Mouse (Mus musculus): ENCODE measurements around the gene Elavl1. TPM values are rescaled to one million over a fixed set of nuclear protein-coding genes. Genes with fewer than 3 reads are reported as not detected.

The Elavl1 gene
- polyA plus RNA-seq, 1 experiment = 43.2 TPM

DNA sequence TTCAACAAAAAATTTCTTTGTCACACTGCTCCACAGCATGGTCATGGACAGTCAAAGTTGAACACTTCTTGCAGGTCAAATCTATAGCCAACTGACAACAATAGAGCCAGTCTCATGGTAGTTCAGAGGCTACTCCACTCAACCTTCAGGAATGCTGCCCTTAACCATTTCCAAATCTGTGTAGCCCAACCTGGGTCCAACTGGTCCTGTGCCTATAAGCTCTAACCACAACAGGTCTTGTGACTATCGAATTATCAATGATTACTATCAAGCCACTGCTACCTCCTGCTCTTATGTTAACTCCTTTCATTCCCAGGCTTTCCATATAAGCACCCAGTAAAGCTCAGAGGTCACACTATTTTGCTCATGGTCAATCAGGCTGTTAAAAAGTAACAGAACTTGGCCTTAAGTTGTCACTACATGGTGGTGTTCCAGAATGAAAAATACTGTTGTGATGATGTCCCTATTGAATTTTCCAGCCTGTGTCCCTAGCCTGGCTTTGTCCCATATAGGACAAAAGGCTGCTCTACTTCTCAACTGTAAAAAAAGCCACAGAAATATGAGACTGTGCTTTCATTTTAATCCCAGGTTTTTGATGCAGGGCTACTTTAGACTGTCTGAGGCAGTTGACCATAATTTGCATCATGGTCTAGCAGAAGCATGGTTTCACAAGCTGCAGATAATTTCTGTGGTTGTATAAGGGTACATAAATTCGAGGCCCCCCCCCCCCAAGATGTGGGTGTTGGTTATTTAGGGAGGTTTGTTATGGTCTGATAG lies 6.2 kb downstream of the Elavl1 start:
- H3K4me1 ChIP-seq (replicated peaks; ENCODE audit: control insufficient read depth, insufficient read depth, low read length) = peaks cover 8% of the 10 kb centered on the region
- H3K4me3 ChIP-seq (ENCODE audit: control insufficient read depth, insufficient read depth, low read length) = no peak overlapping the region
- 49% methylated on average over 2 of the region's 2 CpGs for WGBS
- H3K27ac ChIP-seq (ENCODE audit: control insufficient read depth, insufficient read depth, low read length) = no peak overlapping the region
- no peaks in the 10 kb centered on the region for H3K27me3 ChIP-seq (ENCODE audit: control insufficient read depth, insufficient read depth, low read length)
- peaks cover 6% of the 10 kb centered on the region; the same call in 1 of the 2 replicates for H3K36me3 ChIP-seq (ENCODE audit: control insufficient read depth, insufficient read depth, low read length)
- DNase-seq = no peak
- TF ChIP-seq CTCF (IDR thresholded peaks at IDR 0.05; ENCODE audit: borderline replicate concordance, control insufficient read depth, extremely low read depth, insufficient read depth, low read length, poor library complexity) (no peak), POLR2A (IDR thresholded peaks at IDR 0.05; ENCODE audit: control insufficient read depth, extremely low read depth, insufficient read depth, low read length, poor library complexity) (no peak)

GRCm38 (mm10) chr8:4318124-4318523 lies 7.1 kb downstream of the Elavl1 start:
- Histone ChIP-seq H3K27ac (ENCODE audit: control insufficient read depth, insufficient read depth, low read length) (no peak overlapping the region), H3K36me3 (ENCODE audit: control insufficient read depth, insufficient read depth, low read length) (peaks cover 6% of the 10 kb centered on the region; the same call in 1 of the 2 replicates), H3K4me3 (ENCODE audit: control insufficient read depth, insufficient read depth, low read length) (no peak overlapping the region), H3K27me3 (ENCODE audit: control insufficient read depth, insufficient read depth, low read length) (no peaks in the 10 kb centered on the region), H3K4me1 (replicated peaks; ENCODE audit: control insufficient read depth, insufficient read depth, low read length) (peaks cover 4% of the 10 kb centered on the region; the same call in 1 of the 2 replicates)
- TF ChIP-seq CTCF (IDR thresholded peaks at IDR 0.05; ENCODE audit: borderline replicate concordance, control insufficient read depth, extremely low read depth, insufficient read depth, low read length, poor library complexity) (no peak), POLR2A (IDR thresholded peaks at IDR 0.05; ENCODE audit: control insufficient read depth, extremely low read depth, insufficient read depth, low read length, poor library complexity) (no peak)
- DNase-seq = no peak
- 95% methylated on average over 5 of the region's 5 CpGs for WGBS

DNA sequence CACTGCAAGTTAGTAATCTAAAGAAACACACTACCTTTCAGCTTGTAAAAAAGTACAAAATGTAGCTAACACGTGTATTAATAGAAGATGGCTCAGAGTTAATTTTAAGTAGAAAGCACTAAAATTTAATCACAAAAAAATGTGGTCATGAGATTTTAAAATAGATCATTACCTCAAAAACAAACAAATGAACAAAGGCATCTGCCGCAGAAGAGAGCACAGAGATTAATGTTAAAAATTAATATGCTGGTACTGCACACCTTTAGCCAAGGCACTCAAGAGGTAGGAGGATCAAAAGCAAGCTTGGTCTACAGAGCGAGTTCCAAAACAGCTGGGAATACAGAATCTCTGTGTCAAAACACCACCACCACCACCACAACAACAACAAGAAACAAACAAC lies 10.4 kb downstream of the Elavl1 start:
- no peak for TF ChIP-seq CTCF (IDR thresholded peaks at IDR 0.05; ENCODE audit: borderline replicate concordance, control insufficient read depth, extremely low read depth, insufficient read depth, low read length, poor library complexity)
- no peak for TF ChIP-seq POLR2A (IDR thresholded peaks at IDR 0.05; ENCODE audit: control insufficient read depth, extremely low read depth, insufficient read depth, low read length, poor library complexity)
- no peak overlapping the region for H3K27ac ChIP-seq (ENCODE audit: control insufficient read depth, insufficient read depth, low read length)
- H3K27me3 ChIP-seq (ENCODE audit: control insufficient read depth, insufficient read depth, low read length) = no peaks in the 10 kb centered on the region
- 92% methylated on average over 3 of the region's 3 CpGs for WGBS
- no peak for DNase-seq
- peaks cover 17% of the 10 kb centered on the region for H3K36me3 ChIP-seq (ENCODE audit: control insufficient read depth, insufficient read depth, low read length)
- H3K4me3 ChIP-seq (ENCODE audit: control insufficient read depth, insufficient read depth, low read length) = no peak overlapping the region
- no peaks in the 10 kb centered on the region; the same call in 1 of the 2 replicates for H3K4me1 ChIP-seq (replicated peaks; ENCODE audit: control insufficient read depth, insufficient read depth, low read length)

- H3K4me1 ChIP-seq (replicated peaks; ENCODE audit: control insufficient read depth, insufficient read depth, low read length) = no peaks in the 10 kb centered on the region; the same call in 1 of the 2 replicates
- no peak overlapping the region for H3K4me3 ChIP-seq (ENCODE audit: control insufficient read depth, insufficient read depth, low read length)
- H3K36me3 ChIP-seq (ENCODE audit: control insufficient read depth, insufficient read depth, low read length) = peaks cover 31% of the 10 kb centered on the region
- WGBS = 25% methylated on average over 3 of the region's 3 CpGs
- no peak overlapping the region for H3K27ac ChIP-seq (ENCODE audit: control insufficient read depth, insufficient read depth, low read length)
- TF ChIP-seq CTCF (IDR thresholded peaks at IDR 0.05; ENCODE audit: borderline replicate concordance, control insufficient read depth, extremely low read depth, insufficient read depth, low read length, poor library complexity) = no peak
- TF ChIP-seq POLR2A (IDR thresholded peaks at IDR 0.05; ENCODE audit: control insufficient read depth, extremely low read depth, insufficient read depth, low read length, poor library complexity) = no peak
- DNase-seq = no peak
- no peaks in the 10 kb centered on the region for H3K27me3 ChIP-seq (ENCODE audit: control insufficient read depth, insufficient read depth, low read length)
These were observed 11.7 kb downstream of the Elavl1 start for GRCm38 (mm10) chr8:4313254-4314124.

DNA sequence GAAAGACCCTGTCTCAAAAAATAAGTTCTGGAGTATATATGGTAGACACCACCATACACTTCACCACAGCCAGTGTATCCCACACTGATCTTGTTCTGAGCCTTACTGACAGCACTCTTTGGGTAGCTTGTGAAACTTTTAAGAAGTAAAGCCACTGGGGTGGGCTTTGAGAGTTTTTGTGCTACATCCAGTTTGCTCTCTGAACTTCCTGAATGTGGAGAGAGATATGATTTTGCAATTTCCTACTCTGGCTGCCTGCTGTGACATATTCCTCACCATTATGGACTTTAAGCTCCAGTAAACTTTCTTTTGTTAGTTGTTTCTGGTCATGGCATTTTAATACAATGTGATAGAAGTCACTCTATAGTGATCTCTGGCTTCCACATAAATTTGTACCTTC lies 13.1 kb downstream of the Elavl1 start:
- H3K27ac ChIP-seq (ENCODE audit: control insufficient read depth, insufficient read depth, low read length) = no peak overlapping the region
- DNase-seq = no peak
- H3K36me3 ChIP-seq (ENCODE audit: control insufficient read depth, insufficient read depth, low read length) = peaks cover 41% of the 10 kb centered on the region
- H3K4me1 ChIP-seq (replicated peaks; ENCODE audit: control insufficient read depth, insufficient read depth, low read length) = no peaks in the 10 kb centered on the region; the same call in 1 of the 2 replicates
- TF ChIP-seq POLR2A (IDR thresholded peaks at IDR 0.05; ENCODE audit: control insufficient read depth, extremely low read depth, insufficient read depth, low read length, poor library complexity) = no peak
- no peak for TF ChIP-seq CTCF (IDR thresholded peaks at IDR 0.05; ENCODE audit: borderline replicate concordance, control insufficient read depth, extremely low read depth, insufficient read depth, low read length, poor library complexity)
- H3K27me3 ChIP-seq (ENCODE audit: control insufficient read depth, insufficient read depth, low read length) = no peaks in the 10 kb centered on the region
- no peak overlapping the region for H3K4me3 ChIP-seq (ENCODE audit: control insufficient read depth, insufficient read depth, low read length)

- no peak for DNase-seq
- no peaks in the 10 kb centered on the region for H3K4me1 ChIP-seq (replicated peaks; ENCODE audit: control insufficient read depth, insufficient read depth, low read length)
- H3K27ac ChIP-seq (ENCODE audit: control insufficient read depth, insufficient read depth, low read length) = no peak overlapping the region; the same call in 1 of the 2 replicates
- TF ChIP-seq CTCF (IDR thresholded peaks at IDR 0.05; ENCODE audit: borderline replicate concordance, control insufficient read depth, extremely low read depth, insufficient read depth, low read length, poor library complexity) (no peak), POLR2A (IDR thresholded peaks at IDR 0.05; ENCODE audit: control insufficient read depth, extremely low read depth, insufficient read depth, low read length, poor library complexity) (no peak)
- 51% methylated on average over 2 of the region's 2 CpGs for WGBS
- H3K4me3 ChIP-seq (ENCODE audit: control insufficient read depth, insufficient read depth, low read length) = no peak overlapping the region
- no peaks in the 10 kb centered on the region for H3K27me3 ChIP-seq (ENCODE audit: control insufficient read depth, insufficient read depth, low read length)
- peaks cover 79% of the 10 kb centered on the region for H3K36me3 ChIP-seq (ENCODE audit: control insufficient read depth, insufficient read depth, low read length)
These were observed 19.4 kb downstream of the Elavl1 start for GRCm38 (mm10) chr8:4305838-4306237.

All from thymus, adult 2 months (tissue).